In genomic region chr5:147418394-147419121, GRCm38 (mm10) we compare ENCODE assay signal across 8 mouse cellular contexts. TPM values are rescaled to one million over a fixed set of nuclear protein-coding genes. Genes with fewer than 3 reads are reported as not detected.
DNase-seq lines count a peak whose midpoint lies in the region; ATAC-seq lines count a peak whose summit lies in the region.

No protein-coding gene starts in this region.

- peak overlapping the region; percentile 45 for H3K4me2 ChIP-seq in heart, embryonic 14.5 days (ENCODE audit: low read length)
- peak overlapping the region; percentile 56 for H3K4me2 ChIP-seq in liver, embryonic 12.5 days
- no peak overlapping the region for H3K4me2 ChIP-seq in forebrain, embryonic 16.5 days (ENCODE audit: low read length)

- H3K4me3 ChIP-seq in brown adipose tissue, adult 24 weeks (ENCODE audit: insufficient read depth, low read depth, low read length), result peak overlapping the region; percentile 39; the same call in 1 of the 2 replicates
- no peak overlapping the region for H3K4me3 ChIP-seq in heart, embryonic 14.5 days (ENCODE audit: control insufficient read depth in 1 of 2, insufficient read depth in 1 of 2, low read depth in 1 of 2, low read length in 2 of 2)
- H3K4me3 ChIP-seq in liver, embryonic 12.5 days, result peak overlapping the region; percentile 20
- H3K4me3 ChIP-seq in forebrain, embryonic 16.5 days (replicated peaks; ENCODE audit: low read length), result no peak overlapping the region

- no peaks in the 10 kb centered on the region for H3K9me3 ChIP-seq in heart, embryonic 14.5 days (ENCODE audit: control insufficient read depth, low read length)
- no peaks in the 10 kb centered on the region for H3K9me3 ChIP-seq in liver, embryonic 12.5 days (replicated peaks)
- H3K9me3 ChIP-seq in forebrain, embryonic 16.5 days (ENCODE audit: control insufficient read depth, low read length), result no peaks in the 10 kb centered on the region

- no peak overlapping the region for H3K9ac ChIP-seq in heart, embryonic 14.5 days (ENCODE audit: low read length)
- H3K9ac ChIP-seq in liver, embryonic 12.5 days, result peak overlapping the region; percentile 28; the same call in 1 of the 2 replicates
- H3K9ac ChIP-seq in forebrain, embryonic 16.5 days (replicated peaks; ENCODE audit: low read depth, low read length), result no peak overlapping the region

- ATAC-seq in heart, embryonic 14.5 days (ENCODE audit: insufficient number of reproducible peaks, insufficient read depth, low FRiP score, low read depth), result no peak
- peak; percentile 79 for ATAC-seq in liver, embryonic 12.5 days
- no peak for ATAC-seq in forebrain, embryonic 16.5 days

- H3K4me1 ChIP-seq in brown adipose tissue, adult 24 weeks (ENCODE audit: control insufficient read depth, insufficient read depth, insufficient read length, low read length), result 0 out of 2 replicates have a peak, but pooled peaks cover 2% of the 10 kb centered on the region
- no peaks in the 10 kb centered on the region for H3K4me1 ChIP-seq in heart, embryonic 14.5 days (ENCODE audit: control insufficient read depth in 2 of 2, insufficient read depth in 2 of 2, low read length in 2 of 2)
- H3K4me1 ChIP-seq in liver, embryonic 12.5 days, result peaks cover 15% of the 10 kb centered on the region
- H3K4me1 ChIP-seq in forebrain, embryonic 16.5 days (replicated peaks; ENCODE audit: control insufficient read depth, insufficient read depth, low read length), result no peaks in the 10 kb centered on the region

- DNase-seq in urinary bladder, postnatal 25 days (ENCODE audit: low spot score), result peak; percentile 40
- DNase-seq in urinary bladder, adult 2 months (ENCODE audit: low spot score), result no peak
- peak; percentile 30 for DNase-seq in retina, postnatal 7 days (ENCODE audit: low read depth, low spot score)
- no peak for DNase-seq in layer of hippocampus, adult 11-12 months (ENCODE audit: low spot score)

- no peaks in the 10 kb centered on the region for H3K36me3 ChIP-seq in heart, embryonic 14.5 days (ENCODE audit: control insufficient read depth, insufficient read depth, low read length)
- no peaks in the 10 kb centered on the region for H3K36me3 ChIP-seq in liver, embryonic 12.5 days
- H3K36me3 ChIP-seq in forebrain, embryonic 16.5 days (ENCODE audit: control insufficient read depth, insufficient read depth), result no peaks in the 10 kb centered on the region

- 27% methylated on average over 10 of the region's 10 CpGs for WGBS in heart, embryonic 14.5 days
- WGBS in liver, embryonic 12.5 days (ENCODE audit: insufficient replicate concordance), result 10% methylated on average over 10 of the region's 10 CpGs
- 56% methylated on average over 10 of the region's 10 CpGs for WGBS in forebrain, embryonic 16.5 days

- H3K27ac ChIP-seq in brown adipose tissue, adult 24 weeks (replicated peaks; ENCODE audit: low read depth, low read length), result no peak overlapping the region
- no peak overlapping the region for H3K27ac ChIP-seq in heart, embryonic 14.5 days (replicated peaks in 1 of 2; ENCODE audit: control insufficient read depth in 1 of 2, insufficient read depth in 1 of 2, low read depth in 2 of 2, low read length in 2 of 2)
- H3K27ac ChIP-seq in liver, embryonic 12.5 days, result 0 out of 2 replicates have a peak overlapping the region, but pooled peaks have one; percentile 48
- no peak overlapping the region for H3K27ac ChIP-seq in forebrain, embryonic 16.5 days (ENCODE audit: low read length)

- no peaks in the 10 kb centered on the region for H3K27me3 ChIP-seq in heart, embryonic 14.5 days (ENCODE audit: control insufficient read depth, insufficient read depth, low read length)
- H3K27me3 ChIP-seq in liver, embryonic 12.5 days (replicated peaks), result no peaks in the 10 kb centered on the region
- H3K27me3 ChIP-seq in forebrain, embryonic 16.5 days (replicated peaks; ENCODE audit: control insufficient read depth, insufficient read depth, low read length), result no peaks in the 10 kb centered on the region

RNA-seq across cellular contexts. Expression of gene Pan3, which starts 11.4 kb away (rescaled TPM):
- polyA plus RNA-seq in urinary bladder, adult 2 months (2012; rRNA removed), result 51.1 and 60.4 TPM in 2 replicates
- polyA plus RNA-seq in brown adipose tissue, adult 24 weeks (2012; ENCODE audit: insufficient read depth, insufficient read length, missing spikeins), result 22.0 and 34.1 TPM in 2 replicates
- 54.5 and 55.8 TPM in 2 replicates for polyA plus RNA-seq in heart, embryonic 14.5 days (2014; fragmentation: Nextera tagmentation; extraction: Ambion mirVana)
- 43.9 and 45.9 TPM in 2 replicates for polyA plus RNA-seq in liver, embryonic 12.5 days (2016; fragmentation: Nextera tagmentation; extraction: Ambion mirVana)
- polyA plus RNA-seq in forebrain, embryonic 16.5 days (2015; fragmentation: Nextera tagmentation; extraction: Ambion mirVana), result 64.7 and 67.0 TPM in 2 replicates

RNA-seq across cellular contexts. Expression of gene Flt3, which starts 18.3 kb away (rescaled TPM):
- 1.1 and 1.7 TPM in 2 replicates for polyA plus RNA-seq in urinary bladder, adult 2 months (2012; rRNA removed)
- not detected in 2 replicates for polyA plus RNA-seq in brown adipose tissue, adult 24 weeks (2012; ENCODE audit: insufficient read depth, insufficient read length, missing spikeins)
- polyA plus RNA-seq in heart, embryonic 14.5 days (2014; fragmentation: Nextera tagmentation; extraction: Ambion mirVana), result 0.08 TPM in 1 of 2 replicates, not detected in the other
- polyA plus RNA-seq in liver, embryonic 12.5 days (2016; fragmentation: Nextera tagmentation; extraction: Ambion mirVana), result 2.7 and 2.9 TPM in 2 replicates
- 0.10 and 0.18 TPM in 2 replicates for polyA plus RNA-seq in forebrain, embryonic 16.5 days (2015; fragmentation: Nextera tagmentation; extraction: Ambion mirVana)

Comparison
In these comparisons a context has a peak if more than half of its experiments do, and no peak if none do; other contexts are left out.
1. DNase-seq: peak in urinary bladder, postnatal 25 days (single experiment) and retina, postnatal 7 days (single experiment); none in urinary bladder, adult 2 months (single experiment) and layer of hippocampus, adult 11-12 months (single experiment).
2. H3K4me3 ChIP-seq: peak in brown adipose tissue, adult 24 weeks (single experiment) and liver, embryonic 12.5 days (single experiment); none in heart, embryonic 14.5 days (0 of 2) and forebrain, embryonic 16.5 days (single experiment).